Mouse (Mus musculus): ENCODE measurements around the gene Nufip2.

GRCm38 (mm10) chr11:77725183-77725582 lies 39.2 kb downstream of the Nufip2 start, which contains the start of gene Cryba1:
- TF ChIP-seq CTCF (IDR thresholded peaks at IDR 0.05; ENCODE audit: extremely low read depth, insufficient read depth, low read length) (no peak), POLR2A (IDR thresholded peaks at IDR 0.05; ENCODE audit: extremely low read depth, insufficient read depth, low read length) (no peak)
